Mouse (Mus musculus) fat pad, adult 2 months (tissue): ENCODE data around the gene Mettl21e.
"Not testable (repeated sequence)": the region's sequence is repeated elsewhere in the genome, so short reads cannot be mapped to it uniquely, and the experiment has no call there.

Experiments used
- DNase-seq: peaks from one replicate; pipeline ENCODE4 v3.0.0-alpha.2; 2011; ENCODE audit warnings: low read depth, low spot score; ENCODE audit errors: extremely low read depth

The Mettl21e gene

DNA sequence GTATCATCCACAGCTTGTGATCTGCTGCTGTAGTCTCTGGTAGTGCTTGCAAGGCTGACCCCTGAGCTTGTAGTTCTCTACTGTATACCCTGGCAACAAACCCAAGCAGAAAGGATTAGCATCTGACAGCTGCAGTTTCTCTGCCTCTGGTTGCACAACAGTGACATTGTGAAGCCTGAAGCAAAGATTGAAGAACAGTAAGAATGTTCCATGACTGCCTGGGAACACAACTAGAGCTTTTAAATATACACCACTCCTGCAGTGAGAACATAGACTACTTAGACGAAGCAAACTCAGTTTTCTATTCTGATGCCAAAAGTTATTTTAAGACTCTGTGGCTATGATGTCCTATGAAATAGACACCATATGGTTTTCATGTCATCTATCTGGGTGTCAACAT, at the start of gene Mettl21e:
Gene Mettl21e, minus strand, starts transcription at position 86 of the 400 bp plus-strand sequence.
- peak; percentile 85 for DNase-seq

DNA sequence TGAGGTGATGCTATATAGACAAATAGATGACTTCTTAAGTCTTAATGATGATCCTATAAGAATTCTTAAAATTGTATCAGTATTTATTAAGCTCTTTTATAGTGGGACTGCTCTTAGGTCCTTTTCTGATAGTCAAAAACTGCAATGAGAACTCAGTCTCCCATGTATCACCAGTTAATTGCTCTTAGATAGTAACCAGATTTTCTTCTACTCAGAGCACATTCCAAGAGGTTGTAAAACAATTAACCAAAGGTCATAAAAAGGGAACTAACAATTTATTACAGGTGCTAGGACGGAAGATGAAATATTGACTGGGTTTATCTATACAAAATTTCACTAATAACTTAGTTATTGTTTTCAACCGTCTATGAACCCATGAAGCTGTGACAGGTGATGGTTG, 21.7 kb upstream of the Mettl21e start:
- not testable (repeated sequence) for DNase-seq

DNA sequence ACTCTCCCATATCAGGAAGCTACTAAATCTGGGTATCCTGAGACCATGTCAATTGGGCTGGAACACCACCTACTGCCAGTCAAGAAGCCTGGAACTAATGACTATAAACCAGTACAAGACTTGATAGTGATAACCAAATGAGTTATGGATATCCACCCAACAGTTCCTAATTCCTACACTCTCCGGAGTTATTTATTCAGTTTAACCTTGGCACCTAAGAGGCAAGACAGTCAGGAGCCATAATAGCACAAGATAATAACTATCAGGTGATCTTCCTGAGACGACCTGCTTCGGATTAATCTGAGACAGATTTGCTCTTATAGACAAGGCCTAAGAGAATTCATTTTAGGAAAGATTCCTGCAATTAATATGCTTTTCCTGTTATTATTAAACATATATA, 21.2 kb upstream of the Mettl21e start:
- no peak for DNase-seq

DNA sequence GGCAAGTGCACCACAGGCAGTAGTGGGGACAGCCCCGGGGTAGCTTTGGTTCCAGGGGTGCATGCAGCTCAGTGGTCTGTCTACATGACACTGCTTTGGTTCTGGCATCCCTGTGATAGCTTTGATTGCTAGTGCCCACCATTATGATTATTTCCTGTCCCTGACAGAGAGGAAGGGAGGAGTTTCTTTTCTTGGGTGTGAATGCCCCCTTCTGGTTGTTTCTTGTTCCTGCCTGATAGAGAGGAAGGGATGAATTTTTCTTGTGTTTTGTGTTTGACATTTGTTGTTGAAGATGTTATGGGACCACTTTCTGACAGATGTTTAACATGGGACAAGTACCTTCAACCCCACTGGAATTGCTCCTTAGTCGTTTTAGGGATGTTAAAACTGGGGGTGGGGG, 18.5 kb upstream of the Mettl21e start:
- DNase-seq = no peak

DNA sequence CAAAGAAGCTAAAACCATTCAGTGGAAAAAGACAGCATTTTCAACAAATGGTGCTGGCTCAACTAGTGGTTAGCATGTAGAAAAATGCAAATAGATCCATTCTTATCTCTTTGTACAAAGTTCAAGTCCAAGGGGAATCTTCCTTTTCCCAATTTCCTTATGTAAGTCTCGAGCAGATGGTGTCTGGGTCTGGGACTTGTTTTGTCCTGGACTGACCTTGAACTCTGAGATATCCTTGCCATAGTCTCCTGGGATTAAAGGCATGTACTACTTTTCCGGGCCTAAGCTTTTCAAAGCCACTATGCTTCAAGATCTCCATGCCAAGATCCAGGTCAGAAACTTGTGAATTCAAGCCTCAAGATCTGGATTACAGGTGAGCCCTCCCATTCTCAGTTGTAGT, 16.6 kb upstream of the Mettl21e start:
- no peak for DNase-seq

DNA sequence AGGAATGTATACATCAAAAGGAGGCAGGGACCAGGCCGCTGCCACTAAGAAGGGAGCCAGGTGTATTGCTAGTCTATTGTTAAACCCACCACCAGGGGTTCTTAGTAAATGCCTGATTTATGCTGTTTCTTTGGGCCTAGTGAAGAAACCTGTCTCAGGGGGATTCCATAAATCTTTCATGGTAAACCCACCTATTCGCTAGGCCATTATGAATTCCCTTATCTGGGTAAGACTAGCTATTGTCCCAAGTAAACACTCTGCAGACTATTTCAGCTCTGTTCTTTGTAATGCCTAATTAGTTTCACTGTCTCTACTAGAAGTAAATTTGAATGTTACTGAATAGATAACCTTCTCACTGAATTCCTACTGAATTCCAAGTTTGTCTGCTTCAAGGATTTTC, 15.8 kb upstream of the Mettl21e start:
- DNase-seq = not testable (repeated sequence)

DNA sequence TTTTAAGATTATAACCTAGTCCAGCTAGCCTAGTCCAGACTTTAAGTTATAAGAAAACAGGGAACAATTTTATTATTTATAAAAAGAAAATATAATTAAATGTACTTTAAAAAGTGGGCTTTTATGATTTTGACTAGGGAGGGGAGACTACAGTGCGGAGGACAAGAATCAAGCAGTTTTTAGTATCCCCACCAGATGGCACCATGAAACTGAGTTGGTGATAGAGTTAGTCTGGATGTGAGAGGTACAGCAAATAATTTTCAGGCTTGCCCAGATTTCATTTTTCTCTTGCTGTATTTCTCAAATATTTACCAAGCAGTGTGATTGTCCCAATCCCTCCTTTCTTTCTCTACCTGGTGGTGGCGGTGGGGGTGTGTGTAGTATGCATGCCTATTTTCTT, 10.3 kb upstream of the Mettl21e start:
- no peak for DNase-seq

DNA sequence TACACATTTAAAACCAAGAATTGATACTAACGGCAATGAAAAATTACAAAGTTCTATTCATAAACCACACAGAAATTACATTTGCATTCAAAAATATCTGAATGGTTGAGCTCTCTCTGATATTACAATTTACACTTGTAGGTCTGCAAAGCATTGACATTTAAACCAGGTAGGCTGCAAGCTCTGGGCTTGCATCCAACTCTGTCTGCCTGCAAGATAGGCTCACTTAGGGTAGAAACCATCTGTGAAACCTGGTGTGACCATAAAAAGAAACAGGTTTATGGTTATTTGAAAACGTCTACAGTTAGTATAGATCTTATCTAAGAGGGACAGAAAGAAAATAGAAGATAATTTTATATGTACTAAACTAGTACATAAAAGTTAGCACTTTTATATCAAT, 1.6 kb downstream of the Mettl21e start:
- DNase-seq = peak; percentile 50

DNA sequence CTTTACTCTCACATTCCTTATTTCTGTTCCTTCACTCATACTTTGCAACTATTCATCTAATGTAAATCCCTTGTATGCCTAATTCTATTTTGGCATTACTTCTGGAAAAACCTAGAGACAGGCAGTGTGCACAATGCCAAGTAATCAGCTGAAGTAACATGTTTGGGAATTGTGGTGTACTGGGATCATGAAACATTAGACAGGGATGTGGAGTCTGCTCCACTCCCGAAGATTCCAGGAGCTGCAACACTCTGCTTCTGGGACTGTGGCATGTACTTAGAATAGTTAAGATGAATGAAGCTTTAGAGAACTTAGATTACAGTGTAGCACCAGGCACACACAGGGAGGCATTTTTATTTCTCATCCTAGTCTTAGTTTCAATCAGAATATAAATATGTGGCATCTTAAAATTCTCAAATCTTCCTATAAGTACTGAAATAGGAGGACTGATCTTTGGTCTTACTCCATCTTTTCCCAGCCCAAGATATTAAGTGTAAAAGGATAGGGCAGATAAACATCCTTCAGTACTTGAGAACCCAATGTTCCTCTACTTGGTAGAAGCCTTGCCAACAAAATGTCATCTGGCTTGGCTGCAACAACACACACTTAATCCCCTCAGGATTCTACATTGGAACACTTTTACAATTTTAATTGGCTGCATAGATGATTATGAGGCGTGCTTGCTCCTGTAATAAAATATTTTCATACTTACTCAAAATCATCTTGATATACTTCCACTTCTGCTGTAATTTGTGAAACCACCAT, 2.2 kb downstream of the Mettl21e start:
- peak; percentile 80 for DNase-seq

DNA sequence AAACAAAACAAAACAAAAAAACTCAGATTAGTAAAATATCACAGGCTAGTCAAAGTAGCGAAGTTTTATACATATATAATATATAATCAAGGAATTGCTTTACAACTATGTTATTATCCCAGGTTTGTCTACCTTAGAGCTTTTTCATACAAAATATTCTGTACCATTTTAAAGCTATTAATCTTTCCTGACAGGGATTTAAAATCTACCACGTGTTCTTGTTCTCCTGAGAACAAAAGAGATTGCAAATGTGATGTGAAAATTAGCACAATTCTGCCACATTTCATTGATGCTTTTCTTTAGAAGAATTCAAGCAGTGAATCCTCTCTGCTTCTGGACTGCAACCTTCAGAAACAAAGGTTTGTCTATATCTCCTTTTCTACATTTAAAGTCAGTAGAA, 4.3 kb downstream of the Mettl21e start:
- DNase-seq = no peak

DNA sequence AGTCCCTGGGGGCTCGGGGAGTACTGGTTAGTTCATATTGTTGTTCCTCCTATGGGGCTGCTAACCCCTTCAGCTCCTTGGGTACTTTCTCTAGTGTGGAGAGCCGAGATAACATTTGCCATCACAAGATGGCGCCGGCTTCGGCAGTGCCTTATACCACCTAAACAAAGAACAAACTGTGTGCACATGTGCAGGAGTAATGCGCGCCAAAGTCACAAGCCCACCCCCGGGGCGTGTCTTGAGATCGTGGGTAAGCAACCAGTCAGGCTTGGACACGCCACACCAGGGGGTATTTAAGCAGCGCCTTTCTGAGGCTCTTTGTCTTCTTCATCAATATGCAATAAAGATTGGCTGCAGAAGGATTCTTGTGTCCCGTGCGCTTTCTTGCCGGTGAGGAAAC, 15.9 kb downstream of the Mettl21e start:
- DNase-seq = no peak

DNA sequence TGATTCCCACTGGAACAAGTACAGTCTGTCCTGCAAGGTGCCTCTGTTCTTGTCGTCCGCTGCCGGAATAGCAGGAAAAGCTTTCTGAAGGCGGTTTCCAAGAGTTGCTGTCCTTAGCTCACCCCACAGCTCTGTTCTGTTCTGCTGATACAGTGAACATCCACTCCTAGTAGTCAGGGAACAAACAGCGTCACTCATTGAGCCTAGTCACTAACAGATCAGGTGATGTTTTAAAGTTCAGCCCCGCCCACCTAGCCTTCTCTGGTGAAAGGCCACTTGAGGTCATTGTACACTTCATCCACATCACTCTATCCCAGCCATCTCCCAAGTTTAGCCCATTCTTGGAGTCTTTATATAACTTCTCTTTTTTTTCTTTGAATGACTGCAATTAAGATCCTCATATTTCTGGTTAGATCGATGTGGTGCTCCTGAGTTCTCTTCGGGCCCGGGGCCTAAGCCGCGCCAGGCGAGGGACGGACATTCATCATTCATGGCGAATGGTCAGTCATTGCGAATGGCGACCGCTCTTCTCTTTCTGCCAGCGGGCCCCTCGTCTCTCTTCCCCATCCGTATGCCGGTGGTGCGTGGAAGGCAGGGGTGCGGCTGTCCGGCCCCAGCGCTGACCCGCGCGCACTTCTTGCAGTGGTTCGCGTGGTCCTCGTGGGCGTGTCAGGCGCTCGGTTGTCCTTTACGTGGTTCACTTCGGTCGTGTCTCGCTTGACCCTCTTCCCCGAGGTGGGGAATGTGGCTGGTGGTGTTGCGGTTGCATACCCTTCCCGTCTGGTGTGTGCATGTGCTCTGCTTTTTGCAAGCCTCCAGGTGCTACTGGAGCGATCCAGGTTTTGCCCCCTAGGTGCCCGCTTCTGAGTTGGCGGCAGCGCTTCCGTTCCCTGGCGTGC, 20.2 kb downstream of the Mettl21e start:
- no peak for DNase-seq

DNA sequence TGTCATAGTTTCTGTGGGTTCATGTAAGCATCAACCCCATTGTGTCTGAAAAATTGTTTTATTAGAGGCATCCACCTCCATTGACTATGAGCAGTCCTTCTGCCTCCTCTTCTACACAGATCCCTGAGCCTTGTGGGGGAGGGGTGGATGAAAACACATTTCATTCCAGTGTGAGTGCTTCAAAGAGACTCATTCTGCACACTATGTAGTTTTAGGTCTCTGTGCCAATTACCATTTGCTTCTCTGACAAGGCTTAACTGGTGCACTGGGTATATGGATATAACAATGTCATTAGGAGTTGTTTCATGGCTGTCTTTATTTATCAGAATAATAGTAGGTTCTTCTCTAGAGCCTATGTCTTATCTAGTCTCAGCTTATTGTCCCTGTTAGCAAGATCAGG, 32.4 kb downstream of the Mettl21e start:
- no peak for DNase-seq

DNA sequence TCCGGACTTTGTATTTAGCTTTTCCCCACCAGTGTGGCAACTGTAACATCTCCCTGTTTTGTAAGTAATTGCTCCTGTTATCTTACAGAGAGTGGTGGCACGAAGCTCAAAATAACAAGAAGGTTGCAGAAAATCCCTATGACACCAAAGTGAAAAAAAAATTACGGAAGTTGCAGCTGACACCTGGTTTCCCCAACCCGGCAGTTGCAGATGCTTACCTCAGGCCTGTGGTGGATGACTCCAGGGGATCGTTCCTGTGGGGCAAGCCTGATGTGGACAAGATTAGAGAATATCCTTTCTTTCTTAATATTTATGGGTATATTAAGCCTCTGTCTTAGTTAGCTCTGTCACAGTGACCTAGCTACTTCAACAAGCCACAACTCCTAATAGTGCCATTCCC, 40.7 kb downstream of the Mettl21e start:
- DNase-seq = no peak

DNA sequence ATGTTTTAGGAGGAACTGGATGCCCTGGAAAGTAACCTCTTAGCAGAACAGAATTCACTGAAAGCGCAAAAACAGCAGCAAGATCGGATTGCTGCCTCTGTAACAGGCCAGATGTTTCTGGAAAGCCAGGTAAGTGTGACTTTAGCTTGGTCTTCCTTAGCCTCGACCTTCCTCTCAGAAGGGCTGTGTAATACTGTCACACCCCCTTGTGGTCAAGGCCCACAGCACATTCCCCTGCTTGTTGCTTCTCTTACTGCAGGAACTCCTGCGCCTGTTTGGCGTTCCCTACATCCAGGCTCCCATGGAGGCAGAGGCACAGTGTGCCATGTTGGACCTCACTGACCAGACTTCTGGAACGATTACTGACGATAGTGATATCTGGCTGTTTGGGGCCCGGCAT, 44.9 kb downstream of the Mettl21e start:
- DNase-seq = no peak

DNA sequence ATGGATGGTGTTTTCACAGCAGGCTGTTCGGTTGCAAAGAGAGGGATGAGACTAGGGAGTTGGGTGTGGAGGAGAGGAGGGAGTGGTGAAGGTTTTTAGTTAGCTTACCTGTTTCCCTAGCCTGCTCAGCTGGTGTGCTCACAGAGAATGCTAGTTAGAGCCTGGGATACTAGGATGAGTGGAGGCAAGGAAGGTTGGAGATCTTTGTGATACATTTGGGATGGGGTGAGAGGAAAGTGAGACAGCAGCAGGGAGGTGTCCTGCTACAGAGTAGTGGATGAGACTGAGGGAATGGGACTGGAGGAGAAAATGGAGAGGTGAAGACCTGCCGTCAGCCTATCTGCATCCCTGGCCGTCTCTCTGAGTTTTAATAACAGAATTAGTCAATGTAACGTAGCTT, 46.1 kb downstream of the Mettl21e start:
- DNase-seq = no peak

DNA sequence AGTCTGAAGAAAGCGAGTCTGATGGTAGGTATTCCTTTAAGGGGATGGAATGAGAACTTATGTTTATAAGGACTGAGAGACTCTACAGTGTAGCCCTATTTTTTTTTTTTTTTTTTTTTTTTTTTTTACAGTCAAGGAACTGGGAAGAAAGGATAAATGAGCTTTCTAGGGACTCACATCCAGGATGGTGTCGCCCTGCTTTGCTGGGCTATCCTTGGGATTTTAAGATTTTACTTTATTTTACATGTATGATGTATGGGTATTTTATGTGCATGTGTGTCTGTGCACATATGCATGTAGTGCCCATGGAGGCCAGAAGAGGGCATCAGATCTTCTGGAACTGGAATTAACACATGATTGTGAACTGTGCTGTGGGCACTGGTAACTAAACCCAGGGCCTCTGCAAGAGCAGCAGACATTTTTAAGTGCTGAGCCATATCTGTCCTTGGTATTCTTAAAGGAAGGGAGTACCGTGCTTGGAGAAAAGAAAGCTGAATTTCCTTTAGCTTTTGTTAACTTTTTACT, 50.8 kb downstream of the Mettl21e start:
- no peak for DNase-seq

DNA sequence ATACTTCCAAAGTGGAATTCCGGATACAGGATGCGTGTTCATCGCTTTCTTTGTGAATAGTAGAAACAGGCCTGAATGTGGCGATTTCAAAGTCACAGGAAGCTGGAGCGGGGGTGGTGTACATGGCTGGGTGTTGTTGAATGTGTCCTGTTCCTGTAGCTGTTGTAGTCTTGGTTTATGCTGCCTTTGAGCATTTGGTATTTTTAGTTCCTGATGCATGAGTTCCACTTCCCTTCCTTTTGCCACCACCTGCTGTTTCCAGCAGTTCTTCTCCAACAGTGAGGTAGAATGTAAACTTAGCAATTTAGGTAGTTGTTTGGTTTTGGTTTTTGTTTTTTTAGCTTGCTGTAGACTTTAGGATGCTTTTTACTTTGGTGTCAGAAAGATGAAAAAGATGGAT, 56.4 kb downstream of the Mettl21e start:
- DNase-seq = no peak

DNA sequence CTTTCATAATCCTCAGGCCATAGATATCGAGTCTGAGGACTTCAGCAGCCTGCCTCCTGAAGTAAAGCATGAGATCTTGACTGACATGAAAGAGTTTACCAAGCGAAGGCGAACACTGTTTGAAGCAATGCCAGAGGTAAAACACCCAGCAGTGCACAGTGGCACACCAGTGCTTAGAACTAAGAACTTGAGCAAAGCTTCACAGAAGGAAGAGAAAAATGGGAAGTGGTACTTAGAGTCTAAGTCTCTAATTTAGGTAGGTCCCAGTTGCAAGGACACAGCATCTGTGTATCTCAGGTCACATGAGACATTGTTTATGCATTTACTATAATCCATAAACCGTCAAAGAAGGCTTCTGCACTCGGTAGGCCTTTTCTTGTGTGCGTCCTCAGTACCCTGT, 56.9 kb downstream of the Mettl21e start:
- no peak for DNase-seq

DNA sequence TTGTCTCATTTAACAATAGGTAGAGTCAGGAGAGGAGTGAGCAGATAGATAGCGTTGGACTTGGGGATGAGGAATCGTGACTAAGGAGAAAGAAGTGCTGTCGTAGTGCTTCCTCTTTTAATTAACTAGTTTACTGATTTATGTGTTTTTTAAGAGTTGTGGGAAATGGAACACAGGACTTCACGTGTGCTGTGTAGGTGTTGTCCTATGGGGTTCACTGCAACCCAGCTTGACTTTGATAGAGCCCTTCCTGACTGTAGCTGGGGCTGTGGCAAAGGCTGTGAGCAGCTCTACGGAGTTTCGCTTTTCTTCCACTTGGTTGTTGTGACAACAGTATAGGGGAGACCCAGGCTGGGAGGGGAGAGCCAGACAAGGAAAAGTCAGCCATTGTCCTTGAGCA, 60.4 kb downstream of the Mettl21e start:
- no peak for DNase-seq

DNA sequence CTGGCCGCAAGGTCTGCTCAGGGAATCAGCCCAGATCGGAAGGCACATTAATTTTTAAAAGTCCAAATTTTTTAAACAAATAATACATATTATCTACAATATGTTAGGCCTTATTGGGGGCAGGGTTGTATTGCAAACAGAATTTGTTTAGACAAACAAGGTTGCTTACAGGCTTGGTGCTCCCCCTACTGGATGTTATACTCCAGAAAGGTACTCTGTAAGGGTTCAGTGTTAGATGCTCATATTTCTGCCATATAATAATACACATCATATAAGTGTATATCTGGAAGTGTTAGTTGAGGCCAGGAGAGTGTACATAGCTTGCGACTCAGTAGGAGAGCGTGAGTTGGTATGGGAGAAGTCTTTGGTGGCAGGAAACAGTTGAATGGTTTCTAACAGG, 63.5 kb downstream of the Mettl21e start:
- DNase-seq = no peak
